Mouse (Mus musculus) liver, adult 2 months (tissue): ENCODE data around the gene Arhgef28.

Experiments used
- CTCF ChIP-seq: fragments of 200-500 bp; IDR thresholded peaks from 2 replicates; pipeline ENCODE4 v1.5.1; 2011; ENCODE audit warnings: low read depth, low read length, control low read depth
- POLR2A ChIP-seq: fragments of 200-500 bp; IDR thresholded peaks from 2 replicates; pipeline ENCODE4 v1.6.1; 2011; ENCODE audit warnings: low read length, control low read depth; ENCODE audit not compliant: insufficient read depth; ENCODE audit errors: extremely low read depth

- TF ChIP-seq POLR2A: no peak
- no peak for TF ChIP-seq CTCF
These were observed 307.6 kb downstream of the Arhgef28 start for GRCm38 (mm10) chr13:97898590-97898989.
